Mouse (Mus musculus) brain, embryonic 14.5 days (tissue): Measurements from ENCODE around the gene Dnmt3a.

ENCODE experiments used
- CTCF ChIP-seq: fragments of 200-500 bp; IDR thresholded peaks from 2 replicates; pipeline ENCODE4 v1.5.1; 2012; ENCODE audit warnings: inconsistent platforms, mild to moderate bottlenecking, moderate library complexity, borderline replicate concordance; ENCODE audit not compliant: insufficient read depth, insufficient read length; ENCODE audit errors: extremely low read depth
- POLR2A ChIP-seq: fragments of 200-500 bp; IDR thresholded peaks from 2 replicates; pipeline ENCODE4 v1.6.1; 2012; ENCODE audit warnings: mild to moderate bottlenecking, inconsistent platforms, borderline replicate concordance; ENCODE audit not compliant: poor library complexity, insufficient read depth, insufficient read length, severe bottlenecking; ENCODE audit errors: extremely low read depth

GRCm38 (mm10) chr12:3917668-3918341 lies 112.0 kb downstream of the Dnmt3a start:
- TF ChIP-seq CTCF = no peak
- no peak for TF ChIP-seq POLR2A
